Mouse (Mus musculus) erythroid progenitor cell, adult 5-6 weeks (primary cell): ENCODE results near the gene Ate1. TPM values are rescaled to one million over a fixed set of nuclear protein-coding genes. Genes with fewer than 3 reads are reported as not detected.
"Not testable (repeated sequence)": the region's sequence is repeated elsewhere in the genome, so short reads cannot be mapped to it uniquely, and the experiment has no call there.

Experiments used
- ATAC-seq: replicated peaks from 2 replicates; pipeline ENCODE4 v1.8.0; 2016; ENCODE audit warnings: moderate number of reproducible peaks, mild to moderate bottlenecking, moderate TSS enrichment, inconsistent platforms; ENCODE audit not compliant: poor library complexity, low FRiP score, severe bottlenecking
- total RNA-seq, 2 experiments: library from RNA; stranded (forward) in 1 of 2; stranded (reverse) in 1 of 2; fragments of 150-400 nt in 1 of 2; fragments of 186-747, 209-891 nt in 1 of 2; gene quantifications; 2 replicates each; pipeline versions ENCODE4 v1.2.3 to v1.2.4; 2015 to 2017; ENCODE audit warnings: low replicate concordance in 2 of 2

The Ate1 gene
- total RNA-seq, 2 experiments from 2014 or later = 14.7 to 31.7 TPM

DNA sequence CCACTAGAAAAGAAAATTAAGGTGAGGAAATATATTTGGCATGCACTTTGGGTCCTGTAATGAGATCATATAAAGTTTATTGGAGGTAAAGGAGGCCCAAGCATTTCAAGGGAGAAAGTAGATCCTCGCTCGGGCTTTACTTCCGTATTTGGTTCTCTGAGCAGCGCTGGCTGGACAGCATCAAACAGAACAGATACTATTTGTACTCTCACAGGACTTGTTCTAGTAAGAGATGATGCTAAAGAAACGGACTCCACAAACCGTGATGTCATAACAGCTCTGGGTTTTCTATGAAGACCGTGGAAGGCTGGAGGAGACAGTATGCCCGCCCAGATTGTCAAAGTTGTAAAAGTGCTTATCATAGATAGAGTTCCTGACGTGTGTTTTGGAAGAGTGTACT, 7.1 kb upstream of the Ate1 start:
- no peak for ATAC-seq

DNA sequence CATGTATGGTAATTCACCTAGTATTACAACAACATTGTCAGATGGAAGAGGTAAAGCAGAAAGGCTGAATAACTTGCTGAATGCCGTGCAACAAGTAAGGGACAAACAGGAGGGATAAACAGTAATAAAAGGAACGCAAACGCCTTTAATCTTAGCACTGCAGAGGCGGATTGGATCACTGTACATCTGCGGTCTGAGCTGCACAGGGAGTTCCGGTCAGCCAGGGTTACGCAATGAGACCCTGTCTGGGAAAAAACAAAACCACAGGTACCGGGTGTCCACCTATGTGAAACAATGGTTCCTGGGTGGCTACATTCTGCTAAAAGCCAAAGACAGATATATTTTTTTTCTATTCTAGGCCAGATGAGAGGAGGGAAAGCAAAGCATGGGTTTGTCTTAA, 3.3 kb upstream of the Ate1 start:
- no peak for ATAC-seq

DNA sequence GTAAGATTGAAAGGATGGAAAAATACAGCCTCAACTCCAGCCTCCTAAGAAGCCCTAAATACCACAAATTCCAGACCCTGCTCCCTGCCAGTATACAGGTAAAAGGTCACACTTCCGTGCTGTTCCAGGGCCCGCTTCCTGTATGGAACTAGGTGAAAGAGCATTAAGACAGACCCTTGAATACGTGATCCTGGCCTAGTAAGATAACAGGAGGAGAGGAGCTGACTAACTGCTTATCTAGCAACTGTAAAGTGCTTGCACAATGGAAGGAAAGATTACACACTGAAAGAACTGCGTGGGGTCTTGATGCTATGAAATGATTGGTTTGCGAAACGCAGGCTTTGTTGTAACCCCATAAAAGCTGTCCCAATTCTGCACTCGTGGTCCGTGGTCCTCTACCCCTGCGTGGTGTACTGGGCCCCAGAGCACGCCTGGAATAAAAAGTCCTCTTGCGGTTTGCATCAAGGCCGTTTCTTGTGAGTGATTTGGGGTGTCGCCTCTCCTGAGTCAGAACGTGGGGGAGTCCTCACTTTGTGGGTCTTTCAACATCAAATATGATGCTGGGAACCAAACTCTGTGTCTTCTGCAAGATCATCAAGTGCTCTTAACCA, 748 bp upstream of the Ate1 start:
- no peak for ATAC-seq

DNA sequence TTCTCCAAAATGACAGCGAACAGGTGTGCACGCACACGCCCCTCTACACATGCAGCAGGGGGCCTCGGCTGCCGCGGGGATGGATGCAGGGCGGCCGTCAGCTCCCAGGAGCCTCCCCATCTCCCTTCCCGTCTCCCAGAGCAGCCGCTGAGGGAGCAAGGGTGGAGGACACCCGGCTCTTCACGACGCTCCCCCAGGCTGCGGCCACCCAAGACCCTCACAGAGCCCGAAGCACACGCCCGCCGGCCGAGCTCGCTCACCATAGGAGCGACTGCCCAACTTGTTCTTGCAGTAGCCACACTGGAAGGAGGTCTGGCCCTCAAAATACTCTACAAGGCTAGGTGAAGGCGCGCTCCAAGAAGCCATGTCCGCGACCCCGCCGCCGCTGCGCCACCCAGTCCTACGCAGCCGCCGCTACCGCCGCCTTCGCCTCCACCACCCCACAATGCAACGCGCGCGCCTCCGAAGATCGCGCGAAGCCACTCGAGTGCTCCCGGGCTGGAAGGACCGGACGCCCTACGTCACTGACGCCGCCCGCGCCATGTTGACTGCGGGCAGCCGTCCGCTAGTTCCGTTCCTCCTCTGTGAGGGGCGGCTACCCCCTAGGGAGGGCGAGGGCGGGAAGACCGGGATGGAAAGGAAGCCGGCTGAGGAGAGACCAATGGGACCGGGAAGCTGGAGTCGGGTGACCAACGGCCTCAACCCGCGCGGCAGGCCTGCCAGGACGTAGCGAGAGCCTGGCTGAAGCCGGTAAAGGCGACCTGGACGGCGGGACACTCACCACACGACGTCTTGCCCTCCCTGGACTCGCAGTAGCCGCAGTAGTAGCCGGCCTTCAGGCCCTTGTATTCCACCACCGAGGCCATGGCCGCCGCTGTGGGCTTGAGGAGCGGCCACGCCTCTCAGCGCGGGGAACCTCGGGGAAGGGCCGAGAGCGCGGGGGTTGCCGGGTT, 797 bp downstream of the Ate1 start:
- peak; percentile 97 for ATAC-seq

DNA sequence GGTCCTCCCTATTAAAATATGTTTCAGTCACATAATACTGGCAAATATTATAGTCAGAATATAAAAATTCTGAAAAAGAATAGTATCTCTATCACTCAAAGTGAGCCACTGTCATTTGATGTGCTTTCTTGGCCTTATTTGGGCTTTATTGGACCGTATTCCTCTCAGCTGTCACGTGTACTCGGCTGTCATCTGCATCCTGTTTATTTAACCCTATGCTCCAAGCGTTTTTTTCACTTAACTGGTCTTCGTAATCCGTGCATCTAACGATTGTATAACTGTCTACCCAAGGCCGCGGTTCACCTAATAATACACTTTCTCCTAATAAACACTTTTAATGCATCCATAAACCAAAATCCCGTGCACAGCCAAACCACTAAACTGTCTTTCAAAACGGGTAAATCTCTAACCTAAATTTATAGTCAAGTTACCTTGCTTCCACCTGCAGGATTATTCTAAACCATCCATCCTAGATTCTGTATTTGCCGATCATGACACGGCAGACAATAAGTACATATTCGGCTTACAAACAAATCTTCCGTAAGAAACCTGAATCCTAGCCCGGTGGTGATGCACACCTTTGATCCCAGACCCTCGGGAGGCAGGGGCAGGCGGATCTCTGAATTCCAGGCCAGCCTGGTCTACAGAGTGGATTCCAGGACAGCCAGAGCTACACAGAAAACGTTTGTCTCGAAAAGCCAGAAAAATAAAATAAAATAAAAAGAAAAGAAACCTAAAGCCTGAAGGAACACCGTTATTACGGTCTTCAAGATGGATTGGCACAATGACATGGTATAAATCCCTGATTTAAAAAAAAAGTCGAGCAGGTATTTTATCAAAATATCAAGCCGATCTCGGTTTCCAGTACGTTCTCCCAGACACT, 1.7 kb downstream of the Ate1 start:
- no peak for ATAC-seq

DNA sequence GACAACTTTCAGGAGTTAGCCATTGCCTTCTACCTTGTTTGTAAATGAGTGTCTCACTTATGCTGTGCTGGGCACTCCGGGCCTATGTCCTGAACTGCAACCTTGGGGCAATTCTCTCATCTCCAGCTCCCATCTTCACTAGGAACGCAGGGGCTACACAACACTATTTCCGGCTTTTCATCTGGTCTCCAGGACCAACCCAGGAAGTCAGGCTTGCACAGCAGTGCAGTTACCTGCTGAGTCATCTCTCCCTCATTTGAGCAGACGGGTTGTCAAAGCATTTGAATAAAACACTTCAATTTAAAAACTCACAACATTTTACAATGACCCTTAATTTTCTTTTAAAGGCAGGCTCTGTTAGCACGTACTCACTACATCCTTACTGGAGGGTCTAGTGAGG, 9.9 kb downstream of the Ate1 start:
- ATAC-seq = no peak

DNA sequence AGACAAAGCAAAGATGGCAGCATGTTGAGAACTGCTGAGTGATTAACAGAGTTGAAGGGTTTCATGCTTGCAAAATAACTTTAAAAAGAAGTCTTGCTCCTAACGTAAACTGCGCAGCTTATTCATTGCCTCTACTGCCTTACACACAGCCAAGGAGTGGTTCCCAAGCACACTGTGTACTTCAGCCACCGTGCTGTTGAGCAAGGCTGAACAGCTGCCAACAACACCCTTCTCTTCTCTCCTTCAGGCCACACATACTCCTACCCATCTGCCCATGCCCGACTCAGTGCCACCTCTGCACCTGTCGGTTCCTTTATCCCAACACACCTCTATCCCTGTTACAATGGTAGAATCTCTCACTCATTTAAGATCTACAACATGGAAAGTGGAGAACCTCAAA, 17.2 kb downstream of the Ate1 start:
- no peak for ATAC-seq

DNA sequence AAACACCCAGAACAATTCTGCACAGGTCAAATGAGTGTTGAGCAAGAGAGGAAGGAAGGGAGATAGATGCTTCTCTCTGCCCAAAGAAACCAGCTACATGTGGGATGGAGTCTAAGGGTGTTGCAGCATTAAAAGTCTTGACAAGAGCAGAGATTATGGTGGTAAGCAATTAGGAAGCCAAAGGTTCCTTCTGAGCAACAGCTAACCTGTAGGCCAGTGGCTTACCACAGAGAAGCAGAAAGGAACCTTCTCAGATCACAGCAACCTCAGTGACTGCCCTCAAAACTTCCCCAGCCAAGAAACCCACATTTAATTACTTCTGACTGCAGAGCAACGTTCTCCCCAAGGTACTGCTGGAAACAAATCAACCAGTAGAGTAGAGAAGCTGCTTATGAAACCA, 18.7 kb downstream of the Ate1 start:
- ATAC-seq = no peak

DNA sequence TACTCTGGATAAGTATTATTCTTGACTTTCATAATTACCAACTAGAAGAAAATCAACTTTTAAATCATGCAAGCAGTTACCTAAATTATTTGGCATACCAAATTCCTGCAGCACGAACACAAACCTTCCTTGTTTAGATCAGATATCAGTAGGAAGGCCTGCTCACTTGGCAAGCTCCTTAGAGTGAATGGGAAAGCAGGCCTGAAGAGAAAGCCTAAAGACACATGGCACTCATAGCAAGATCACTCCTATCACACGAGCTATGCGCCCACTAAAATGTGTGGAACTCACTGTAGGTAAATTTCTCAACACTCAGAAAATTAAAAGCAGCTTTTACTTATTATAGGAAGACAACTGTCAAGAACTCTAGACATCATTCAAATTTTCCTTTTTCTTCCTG, 26.8 kb downstream of the Ate1 start:
- no peak for ATAC-seq

DNA sequence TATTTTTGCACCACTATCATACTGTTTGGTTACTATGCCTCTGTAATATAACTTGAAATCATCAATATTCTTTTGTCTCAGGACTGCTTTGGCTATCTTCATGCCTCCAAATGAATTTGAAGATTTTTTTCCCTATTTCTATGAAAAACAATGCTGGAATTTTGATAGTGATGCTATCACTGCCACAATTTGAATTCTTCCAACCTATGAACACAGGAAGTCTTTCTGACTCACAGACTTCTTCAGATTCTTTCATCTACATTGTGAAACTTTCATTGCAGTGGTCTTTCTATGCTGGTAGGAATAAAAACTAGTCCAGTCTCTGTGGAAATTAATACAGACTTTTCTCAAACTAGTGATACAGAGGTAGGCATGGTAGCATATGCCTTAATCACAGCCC, 28.1 kb downstream of the Ate1 start:
- no peak for ATAC-seq

DNA sequence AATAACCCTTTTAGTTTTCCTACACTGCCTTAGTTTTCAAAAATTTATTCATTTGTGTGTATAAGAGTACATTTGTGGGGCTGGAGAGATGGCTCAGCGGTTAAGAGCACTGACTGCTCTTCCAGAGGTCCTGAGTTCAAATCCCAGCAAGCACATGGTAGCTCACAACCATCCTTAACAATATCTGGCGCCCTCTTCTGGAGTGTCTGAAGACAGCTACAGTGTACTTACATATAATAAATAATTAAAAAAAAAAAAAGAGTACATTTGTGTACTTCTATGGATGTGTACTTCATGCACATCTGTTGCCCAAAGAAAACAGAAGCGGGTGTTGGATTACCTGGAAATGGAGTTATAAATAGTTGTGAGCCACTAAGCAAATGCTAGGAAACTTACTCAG, 41.2 kb downstream of the Ate1 start:
- not testable (repeated sequence) for ATAC-seq

DNA sequence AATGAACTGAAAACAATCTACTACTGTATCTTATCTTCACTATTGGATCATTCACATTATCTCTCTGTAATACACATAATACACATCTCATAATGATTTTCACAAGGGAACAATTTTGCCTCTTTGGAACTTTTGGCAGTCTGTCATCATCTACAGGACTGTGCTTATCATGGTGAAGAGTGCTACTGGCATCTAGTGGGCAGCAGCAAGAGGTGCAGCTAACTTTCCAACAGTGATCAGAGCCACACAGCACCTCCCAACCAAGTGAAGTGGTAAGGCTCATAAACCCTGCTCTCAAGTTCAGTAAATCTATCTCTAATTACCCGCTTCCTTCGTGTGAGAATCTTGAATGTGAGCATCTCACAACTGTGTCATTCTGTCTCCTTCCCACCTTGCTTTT, 44.2 kb downstream of the Ate1 start:
- ATAC-seq = peak; percentile 57; the same call in 1 of the 2 replicates

DNA sequence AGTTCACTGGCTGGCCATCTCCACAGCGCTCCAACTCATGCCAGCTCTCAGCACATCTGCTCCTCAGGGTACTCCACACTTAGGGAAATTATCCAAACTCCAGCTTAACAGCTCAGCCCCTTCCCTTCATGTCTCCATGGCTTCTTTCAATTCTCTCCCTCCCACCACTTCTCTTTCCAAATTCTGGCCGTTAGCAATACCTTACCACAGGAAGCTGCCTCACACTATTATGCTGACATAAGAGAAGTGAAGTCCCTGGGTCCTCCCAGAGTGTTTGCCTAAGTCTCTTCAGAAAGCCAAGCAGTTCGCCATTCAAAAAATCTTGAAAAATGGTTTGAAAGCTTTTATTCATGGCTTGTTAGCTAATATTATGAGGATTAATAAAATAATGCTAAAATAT, 46.3 kb downstream of the Ate1 start:
- no peak for ATAC-seq

DNA sequence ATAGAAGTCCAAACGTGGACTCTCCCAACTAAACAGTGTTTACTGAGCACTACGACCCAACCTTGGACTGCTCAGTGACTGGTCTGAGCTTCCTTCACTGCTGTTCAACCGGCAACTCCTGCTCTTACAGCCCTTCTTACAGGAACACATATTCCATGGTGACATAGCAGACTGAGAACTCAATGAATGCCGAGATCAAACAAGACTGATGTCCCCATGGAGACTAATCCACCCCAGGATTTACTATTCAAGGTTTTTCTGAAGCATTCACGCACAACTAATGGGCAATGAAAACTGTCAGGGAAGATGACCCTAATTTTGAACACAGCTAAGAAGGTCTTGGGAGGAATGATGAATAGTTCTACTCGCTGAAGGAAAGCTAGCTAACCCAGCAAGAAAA, 47.5 kb downstream of the Ate1 start:
- ATAC-seq = no peak

DNA sequence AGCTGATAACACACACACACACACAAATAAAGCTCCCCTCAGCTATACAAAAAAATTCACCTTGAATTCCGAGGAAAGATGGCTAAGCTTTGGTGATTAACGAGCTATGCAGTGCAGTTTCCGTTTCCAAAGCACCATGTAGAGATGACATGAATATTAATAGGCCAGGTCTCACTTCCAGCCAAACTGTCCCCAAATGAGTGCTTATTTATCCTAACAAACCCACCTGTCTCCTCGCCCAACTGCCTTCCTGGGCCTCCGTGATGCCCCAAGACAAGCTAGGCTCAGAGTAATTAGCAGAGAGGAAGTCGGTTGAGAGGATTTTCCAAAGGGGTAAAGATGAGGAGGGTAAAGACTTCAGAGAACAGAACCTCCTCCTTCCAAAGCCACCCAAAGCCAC, 49.1 kb downstream of the Ate1 start:
- no peak for ATAC-seq

DNA sequence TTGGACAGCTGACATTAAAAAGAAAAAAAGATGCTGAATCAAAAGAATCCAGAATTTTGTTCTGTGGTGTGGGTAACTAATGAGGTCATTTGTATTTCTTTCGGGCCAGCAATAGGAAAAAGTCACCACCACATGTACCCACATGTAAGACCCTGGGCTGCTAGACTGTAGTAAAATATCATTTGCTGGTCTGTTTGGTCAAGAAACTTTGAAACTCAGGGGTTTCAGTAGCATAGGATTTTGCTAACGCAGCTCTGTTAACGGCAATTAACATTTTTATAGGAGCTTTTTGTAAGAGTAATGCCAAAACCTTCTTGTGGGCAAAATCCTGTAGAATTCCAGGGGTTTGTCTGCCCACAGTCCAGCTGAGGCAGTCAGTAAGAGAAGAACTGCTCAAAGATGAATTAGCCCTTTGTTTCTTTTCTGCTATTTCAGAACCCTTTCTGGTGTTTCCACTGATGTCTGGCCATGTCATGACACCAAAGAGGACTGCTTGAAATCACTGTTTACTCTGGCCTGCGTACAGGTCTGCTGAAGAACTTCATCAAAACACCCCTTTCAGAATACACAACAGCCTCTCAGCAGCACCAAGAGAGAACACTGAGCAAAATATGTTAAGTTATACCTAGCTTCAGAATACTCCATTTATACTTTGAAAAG, 64.5 kb downstream of the Ate1 start:
- no peak for ATAC-seq

DNA sequence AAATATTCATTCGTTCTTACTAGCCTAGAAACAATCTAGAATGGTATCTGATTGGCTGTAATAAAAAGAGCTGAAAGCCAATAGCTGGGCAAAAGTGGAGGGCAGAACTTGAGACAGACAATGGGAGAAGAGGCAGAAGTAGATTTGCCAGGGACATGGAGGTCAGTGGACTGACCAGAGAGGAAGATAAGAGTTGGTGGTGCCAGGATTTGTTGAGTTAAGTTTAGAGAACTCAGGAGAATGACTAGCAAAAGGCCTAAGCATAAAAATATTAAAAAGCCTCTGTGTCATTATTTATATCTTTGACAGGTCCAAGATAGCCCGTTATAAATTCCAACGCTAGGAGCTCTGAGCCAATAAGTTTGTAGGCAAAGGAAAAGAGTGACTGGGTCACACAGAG, 65.9 kb downstream of the Ate1 start:
- no peak for ATAC-seq

DNA sequence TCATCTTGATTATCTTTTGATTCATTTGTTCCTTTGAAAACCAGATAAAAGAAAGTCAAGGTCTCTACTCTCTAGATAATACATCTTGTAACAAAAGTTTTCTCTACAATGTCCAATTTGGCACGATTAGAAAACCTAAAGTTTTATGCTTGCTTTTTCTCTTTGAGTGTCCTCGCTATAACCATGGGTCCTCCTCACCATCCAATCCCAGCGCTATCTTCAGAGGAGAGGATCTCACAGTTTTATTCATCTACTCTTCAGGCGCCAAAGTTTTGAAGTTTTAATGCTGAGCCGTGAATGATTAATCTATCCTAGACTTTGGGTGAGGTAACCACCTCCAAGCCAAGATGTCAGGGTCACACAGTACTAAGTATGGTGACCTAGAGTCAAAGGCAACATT, 84.4 kb downstream of the Ate1 start:
- no peak for ATAC-seq

DNA sequence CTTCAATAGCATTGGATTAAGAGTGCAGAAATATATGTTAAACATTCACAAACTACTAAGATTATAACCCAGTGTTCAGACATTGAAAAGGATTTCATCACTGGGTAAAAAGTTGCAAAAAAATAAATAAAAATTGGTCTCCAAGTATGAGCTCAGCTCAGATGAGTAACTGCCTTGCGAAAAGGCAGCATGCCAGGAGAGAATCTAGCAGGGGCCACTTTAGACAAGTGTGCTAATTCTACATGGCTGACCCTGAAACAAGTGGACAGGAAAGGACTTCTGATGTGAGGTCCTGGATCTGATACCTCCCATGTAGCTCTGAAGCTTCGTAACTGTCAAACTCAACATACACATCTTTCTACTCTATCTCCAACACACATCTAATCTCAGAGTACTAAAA, 88.0 kb downstream of the Ate1 start:
- ATAC-seq = no peak

DNA sequence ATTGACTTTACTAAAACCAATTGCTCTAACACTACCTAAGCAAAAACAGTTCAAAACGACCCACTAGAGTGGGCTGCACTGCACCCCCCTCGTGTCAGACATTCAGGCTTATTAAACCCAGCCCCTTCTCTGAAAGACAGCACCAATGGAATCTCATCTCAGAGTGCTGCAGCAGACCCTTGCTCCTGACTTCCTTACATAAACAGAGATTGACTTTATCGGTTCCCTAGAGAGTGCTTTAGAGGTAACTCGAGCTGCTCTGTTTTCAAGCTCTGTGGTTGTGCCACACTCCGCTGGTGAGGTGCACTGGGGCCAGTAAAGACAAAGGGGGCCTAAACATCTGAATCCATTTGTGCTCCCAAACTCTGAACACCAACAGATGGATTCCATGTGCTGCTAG, 93.6 kb downstream of the Ate1 start:
- ATAC-seq = no peak
